23 mouse cellular contexts compared by ENCODE assay signal in genomic region chr7:25339329-25339728, GRCm38 (mm10). TPM values are rescaled to one million over a fixed set of nuclear protein-coding genes. Genes with fewer than 3 reads are reported as not detected.
"Had no signal": no experiment of that assay in that cellular context is flagged by ENCODE, and none has a peak within 500 bp of the region (broad histone marks: within the 10 kb centered on the region; RNA-seq: fewer than 3 reads in every experiment).

No protein-coding gene starts in this region.

- H3K27ac ChIP-seq: lung, embryonic 15.5 days; macrophage; midbrain, embryonic 12.5 days; neural tube, embryonic 12.5 days; stomach, embryonic 15.5 days; stomach, postnatal 0 days had no signal

- ATAC-seq: liver, postnatal 0 days; lung, postnatal 0 days; midbrain, embryonic 16.5 days had no signal

- H3K4me2 ChIP-seq: lung, embryonic 15.5 days; midbrain, embryonic 12.5 days; neural tube, embryonic 12.5 days; stomach, embryonic 15.5 days had no signal

- H3K4me1 ChIP-seq: lung, embryonic 15.5 days; megakaryocyte, embryonic 14.5 days; neural tube, embryonic 12.5 days; stomach, embryonic 15.5 days had no signal

- H3K27me3 ChIP-seq: lung, embryonic 15.5 days; midbrain, embryonic 12.5 days; neural tube, embryonic 12.5 days; stomach, embryonic 15.5 days had no signal

- DNase-seq: liver, postnatal 0 days; lung, adult 2 months; lung, postnatal 14 days; lung, postnatal 36 days; midbrain, embryonic 14.5 days; right cerebral cortex, postnatal 14 days; thymus, adult 2 months; thymus, postnatal 25 days; thymus, postnatal 4 days had no signal

- H3K9ac ChIP-seq: liver, postnatal 0 days; lung, embryonic 15.5 days; midbrain, embryonic 12.5 days; neural tube, embryonic 12.5 days; stomach, embryonic 15.5 days had no signal

- H3K9me3 ChIP-seq: lung, embryonic 15.5 days; megakaryocyte, embryonic 14.5 days; midbrain, embryonic 12.5 days; neural tube, embryonic 12.5 days; stomach, embryonic 15.5 days had no signal

- H3K4me3 ChIP-seq: lung, embryonic 15.5 days; megakaryocyte, embryonic 14.5 days; midbrain, embryonic 12.5 days; neural tube, embryonic 12.5 days; stomach, embryonic 15.5 days had no signal

RNA-seq across cellular contexts. Expression of gene Cnfn, which starts 30.2 kb away (rescaled TPM):
- total RNA-seq: megakaryocyte progenitor cell, adult 5-6 weeks; neutrophil, adult 5-6 weeks had no signal
- polyA plus RNA-seq: liver, postnatal 0 days; lung, postnatal 0 days; macrophage; midbrain, embryonic 12.5 days; midbrain, embryonic 14.5 days; midbrain, embryonic 16.5 days; neural tube, embryonic 12.5 days; neural tube, embryonic 14.5 days; spleen, adult 2 months; urinary bladder, adult 2 months had no signal

RNA-seq across cellular contexts. Expression of gene Tmem145, which starts 33.4 kb away (rescaled TPM):
- total RNA-seq: megakaryocyte progenitor cell, adult 5-6 weeks; neutrophil, adult 5-6 weeks had no signal
- polyA plus RNA-seq: liver, postnatal 0 days; lung, adult 2 months; lung, postnatal 0 days; macrophage; spleen, adult 2 months had no signal

RNA-seq across cellular contexts. Expression of gene Prr19, which starts 38.1 kb away (rescaled TPM):
- total RNA-seq: megakaryocyte progenitor cell, adult 5-6 weeks; neutrophil, adult 5-6 weeks had no signal
- polyA plus RNA-seq: liver, postnatal 0 days; lung, adult 2 months; lung, postnatal 0 days; macrophage; spleen, adult 2 months; urinary bladder, adult 2 months had no signal
